ENCODE assay signal across 10 mouse cellular contexts in the genomic region with DNA sequence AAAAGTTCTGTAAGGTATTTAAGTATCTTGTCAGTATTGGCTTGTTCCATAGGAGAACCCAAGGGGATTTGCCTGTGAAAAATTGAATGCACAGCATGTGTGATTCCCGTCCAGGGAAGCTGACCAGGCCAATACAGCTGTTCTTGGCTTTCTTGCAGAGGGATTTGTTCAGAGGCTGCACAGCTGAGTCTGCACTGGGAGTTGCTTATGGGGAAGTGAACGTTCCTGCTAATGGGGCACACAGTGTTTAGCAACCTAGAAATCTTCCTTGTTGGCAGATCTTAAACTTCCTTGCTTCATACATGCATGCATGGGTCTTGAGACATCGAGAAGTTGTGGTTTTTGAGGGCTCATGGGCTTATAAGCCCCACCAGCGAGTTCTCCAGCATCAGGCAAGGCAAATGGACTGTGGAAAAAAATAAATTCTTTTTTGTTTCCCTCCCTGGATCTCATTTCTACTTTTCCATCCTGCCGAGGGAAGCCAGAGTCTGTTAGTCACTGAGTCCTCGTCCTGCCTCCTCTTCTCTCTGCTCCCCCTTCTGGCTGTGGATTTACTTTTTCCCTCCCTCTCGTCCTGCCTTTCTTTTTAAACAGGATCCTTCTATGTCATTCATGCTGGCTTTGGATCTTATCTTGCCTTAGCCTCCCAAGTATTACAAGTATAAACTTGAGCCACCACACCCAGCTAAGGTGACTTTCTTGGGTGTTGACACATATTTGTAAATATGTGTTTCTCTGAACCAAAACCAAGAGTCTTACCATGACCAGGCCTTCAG. TPM values are rescaled to one million over a fixed set of nuclear protein-coding genes. Genes with fewer than 3 reads are reported as not detected.
DNase-seq lines count a peak whose midpoint lies in the region; ATAC-seq and TF ChIP-seq lines count a peak whose summit lies in the region.
"Had no signal": no experiment of that assay in that cellular context is flagged by ENCODE, and none has a peak within 500 bp of the region (broad histone marks: within the 10 kb centered on the region; RNA-seq: fewer than 3 reads in every experiment).

No protein-coding gene starts in this region.

- peaks cover 2 to 5% of the 10 kb centered on the region in 2 experiments for H3K36me3 ChIP-seq in CH12.LX (replicated peaks in 1 of 2; ENCODE audit: control insufficient read depth in 1 of 2, insufficient read depth in 1 of 2, low read length in 1 of 2)
- H3K36me3 ChIP-seq: heart, embryonic 15.5 days had no signal

- H3K27ac ChIP-seq in CH12.LX (ENCODE audit: insufficient read depth, low read depth): no peak overlapping the region
- no peak overlapping the region for H3K27ac ChIP-seq in cortical plate, adult 2 months (ENCODE audit: insufficient read depth, low read length)
- H3K27ac ChIP-seq: heart, embryonic 15.5 days had no signal

- H3K9me3 ChIP-seq in CH12.LX (replicated peaks; ENCODE audit: low read length): peaks cover 3% of the 10 kb centered on the region
- H3K9me3 ChIP-seq: heart, embryonic 15.5 days had no signal

- no peak for TF ChIP-seq POLR2A in CH12.LX (IDR thresholded peaks at IDR 0.05; ENCODE audit: low read depth, low read length)
- no peak for TF ChIP-seq POLR2A in cortical plate, adult 2 months (IDR thresholded peaks at IDR 0.05; ENCODE audit: extremely low read depth, insufficient read depth, low read length)

- peak overlapping the region; percentile 22; the same call in 1 of the 2 replicates for H3K4me2 ChIP-seq in CH12.LX (ENCODE audit: insufficient read depth, low read depth, poor library complexity, severe bottlenecking)
- H3K4me2 ChIP-seq: heart, embryonic 15.5 days had no signal

- TF ChIP-seq RAD21 in CH12.LX (IDR thresholded peaks at IDR 0.05; ENCODE audit: low read depth, low read length): no peak

- TF ChIP-seq EP300 in CH12.LX (IDR thresholded peaks at IDR 0.05; ENCODE audit: low read length): no peak

- peak in 1 of 2 experiments; percentile 44; a peak in 2 of 4 replicates for TF ChIP-seq CTCF in CH12.LX (conservative IDR thresholded peaks at IDR 0.05 in 1 of 2, IDR thresholded peaks at IDR 0.05 in 1 of 2; ENCODE audit: low read depth in 2 of 2, low read length in 2 of 2)
- TF ChIP-seq CTCF in cortical plate, adult 2 months (IDR thresholded peaks at IDR 0.05; ENCODE audit: extremely low read depth, insufficient read depth, low read length): peak; percentile 30; the same call in 1 of the 2 replicates

- peak; percentile 96 for DNase-seq in heart, adult 11 months
- no peak for DNase-seq in heart, postnatal 4 days
- DNase-seq in CH12.LX (ENCODE audit: extremely low read depth): no peak
- peak; percentile 9 for DNase-seq in lung, postnatal 14 days
- no peak for DNase-seq in cerebellum, adult 11-12 months
- DNase-seq in layer of hippocampus, adult 11-12 months (ENCODE audit: low spot score): no peak

- no peak overlapping the region for H3K4me3 ChIP-seq in CH12.LX (replicated peaks in 1 of 3; ENCODE audit: low read depth in 2 of 3, low read length in 2 of 3, poor library complexity in 1 of 3)
- no peak overlapping the region for H3K4me3 ChIP-seq in cortical plate, adult 2 months (ENCODE audit: insufficient read depth, low read length)
- H3K4me3 ChIP-seq: heart, embryonic 15.5 days had no signal

- dilution Hi-C loops in CH12.LX (cut with MboI; ENCODE audit: extremely low pct_ligation_motif_present, extremely low pct_unique_long_range_greater_than_20kb, low sequenced_read_pairs): no loop called here

- no peaks in the 10 kb centered on the region for H3K27me3 ChIP-seq in CH12.LX (replicated peaks)
- H3K27me3 ChIP-seq: heart, embryonic 15.5 days; Patski had no signal

- H3K9ac ChIP-seq in CH12.LX (ENCODE audit: insufficient read depth, low read depth): no peak overlapping the region
- H3K9ac ChIP-seq: heart, embryonic 15.5 days had no signal

- ATAC-seq in cerebellum, adult (ENCODE audit: insufficient number of reproducible peaks, low FRiP score, low TSS enrichment): no peak
- ATAC-seq: Patski had no signal

- in situ Hi-C loops in CH12.LX (cut with MboI; ENCODE audit: low pct_ligation_motif_present, low pct_unique_long_range_greater_than_20kb, low sequenced_read_pairs): loop anchor here (5.0 kb wide), 1 partner anchor 71 kb away; no protein-coding TSS in a partner anchor

- no peaks in the 10 kb centered on the region for H3K79me2 ChIP-seq in CH12.LX (replicated peaks; ENCODE audit: control insufficient read depth, extremely low read depth, insufficient read depth, poor library complexity, severe bottlenecking)

- peaks cover 0 to 11% of the 10 kb centered on the region in 2 experiments; a peak in 2 of 4 replicates for H3K4me1 ChIP-seq in CH12.LX (ENCODE audit: control insufficient read depth in 1 of 2, insufficient read depth in 2 of 2)
- no peaks in the 10 kb centered on the region; the same call in 1 of the 2 replicates for H3K4me1 ChIP-seq in cortical plate, adult 2 months (ENCODE audit: control insufficient read depth, insufficient read depth, low read length)
- H3K4me1 ChIP-seq: heart, embryonic 15.5 days had no signal

TF ChIP-seq in CH12.LX, 34 proteins besides CTCF, POLR2A, EP300 and RAD21:
- TF ChIP-seq ZC3H11A (IDR thresholded peaks at IDR 0.05; ENCODE audit: low read depth, low read length) (no peak), SMC3 (IDR thresholded peaks at IDR 0.05; ENCODE audit: low read depth, low read length) (peak; percentile 26; the same call in 1 of the 2 replicates), GABPA (IDR thresholded peaks at IDR 0.05; ENCODE audit: insufficient replicate concordance, low read depth, low read length) (no peak), CHD1 (IDR thresholded peaks at IDR 0.05; ENCODE audit: low read depth, low read length) (no peak), MYC (IDR thresholded peaks at IDR 0.05; ENCODE audit: low read depth, low read length) (no peak), JUN (IDR thresholded peaks at IDR 0.05; ENCODE audit: insufficient read depth, low read depth, low read length) (no peak), MEF2A (IDR thresholded peaks at IDR 0.05; ENCODE audit: borderline replicate concordance, low read depth, low read length) (no peak)

RNA-seq across cellular contexts. Expression of a gene that starts 19.3 kb away (rescaled TPM):
- total RNA-seq in heart, postnatal 4 days (2021): 10 to 100 TPM; 13.3 to 15.4 TPM
- 31.3 and 39.0 TPM in 2 replicates for total RNA-seq in CH12.LX (2012; rRNA removed)
- 45.2 and 47.8 TPM in 2 replicates for total RNA-seq in CH12.LX (2014; rRNA removed)
- 37.0 and 40.3 TPM in 2 replicates for polyA plus RNA-seq in CH12.LX (2012; ENCODE audit: insufficient read length, low read depth)
- polyA plus RNA-seq in cortical plate, adult 2 months (2012; rRNA removed): 21.6 and 22.2 TPM in 2 replicates

RNA-seq across cellular contexts. Expression of a gene that starts 19.4 kb away (rescaled TPM):
- total RNA-seq in heart, postnatal 4 days (2021): 1 to 10 TPM; 4.0 to 4.2 TPM
- total RNA-seq in CH12.LX (2012; rRNA removed): 11.2 and 12.1 TPM in 2 replicates
- 12.5 and 15.7 TPM in 2 replicates for total RNA-seq in CH12.LX (2014; rRNA removed)
- 10.5 and 13.1 TPM in 2 replicates for polyA plus RNA-seq in CH12.LX (2012; ENCODE audit: insufficient read length, low read depth)
- 5.7 and 5.9 TPM in 2 replicates for polyA plus RNA-seq in cortical plate, adult 2 months (2012; rRNA removed)

RNA-seq across cellular contexts. Expression of a gene that starts 33.3 kb away (rescaled TPM):
- total RNA-seq in heart, postnatal 4 days (2021): 1 to 10 TPM; 1.3 to 2.2 TPM
- total RNA-seq in CH12.LX (2012; rRNA removed) (1.2 and 1.6 TPM in 2 replicates), CH12.LX (2014; rRNA removed) (0.20 and 0.31 TPM in 2 replicates)
- 0.59 and 0.67 TPM in 2 replicates for polyA plus RNA-seq in CH12.LX (2012; ENCODE audit: insufficient read length, low read depth)
- 1.4 and 1.9 TPM in 2 replicates for polyA plus RNA-seq in cortical plate, adult 2 months (2012; rRNA removed)

Comparison
In these comparisons a context has a peak if more than half of its experiments do, and no peak if none do; other contexts are left out.
1. DNase-seq: peak in heart, adult 11 months (single experiment) and lung, postnatal 14 days (single experiment); none in heart, postnatal 4 days (single experiment), CH12.LX (single experiment), cerebellum, adult 11-12 months (single experiment) and layer of hippocampus, adult 11-12 months (single experiment).